Mouse (Mus musculus) liver, embryonic 16.5 days (tissue): ENCODE data around the gene Pld4. TPM values are rescaled to one million over a fixed set of nuclear protein-coding genes. Genes with fewer than 3 reads are reported as not detected.

Source experiments
- ATAC-seq: fragments of 200-750 bp; cut with Nextera tagmentation; 2 replicates; pipeline ENCODE4 v1.8.0; 2017; ENCODE audit warnings: low read depth, mild to moderate bottlenecking, moderate number of reproducible peaks, moderate library complexity
- H3K27ac ChIP-seq: fragments of 300-500 bp; sonication (generic); 2 replicates; pipeline ENCODE4 v1.5.1; 2014; ENCODE audit warnings: mild to moderate bottlenecking, low read length
- H3K27me3 ChIP-seq: fragments of 300-500 bp; sonication (generic); 2 replicates; pipeline ENCODE4 v1.6.1; 2014; ENCODE audit warnings: low read depth, low read length, mixed read lengths; ENCODE audit not compliant: control insufficient read depth, insufficient read depth
- H3K36me3 ChIP-seq: fragments of 300-500 bp; sonication (generic); 2 replicates; pipeline ENCODE4 v1.6.1; 2014; ENCODE audit warnings: mild to moderate bottlenecking; ENCODE audit not compliant: control insufficient read depth, insufficient read depth
- H3K4me1 ChIP-seq: fragments of 300-500 bp; sonication (generic); 2 replicates; pipeline ENCODE4 v1.6.1; 2014; ENCODE audit warnings: low read depth, low read length, mixed read lengths; ENCODE audit not compliant: control insufficient read depth
- H3K4me2 ChIP-seq: fragments of 300-500 bp; sonication (generic); 2 replicates; pipeline ENCODE4 v1.6.1; 2014; ENCODE audit warnings: low read depth, low read length, mixed read lengths
- H3K4me3 ChIP-seq: fragments of 300-500 bp; sonication (generic); 2 replicates; pipeline ENCODE4 v1.5.1; 2014; ENCODE audit warnings: low read depth, mild to moderate bottlenecking, low read length
- H3K9ac ChIP-seq: fragments of 300-500 bp; sonication (generic); 2 replicates; pipeline ENCODE4 v1.6.1; 2014; ENCODE audit warnings: low read depth, low read length
- H3K9me3 ChIP-seq: fragments of 300-500 bp; sonication (generic); replicated peaks from 2 replicates; pipeline ENCODE4 v1.6.1; 2016; ENCODE audit warnings: low read length; ENCODE audit not compliant: control insufficient read depth
- WGBS: fragments of 180-500 bp; shearing (Covaris S2); extraction: QIAGEN DNeasy Blood & Tissue Kit; methylation state at CpG from one replicate; pipeline ENCODE4 v1.1.7; 2014; ENCODE audit not compliant: insufficient replicate concordance; 5-methylcytosine and 5-hydroxymethylcytosine counted together
- polyA plus RNA-seq: library from polyadenylated mRNA; unstranded; fragments of >200 nt; fragmentation: Nextera tagmentation; extraction: Ambion mirVana; gene quantifications from 2 replicates; pipeline ENCODE4 v1.2.1, GENCODE M21; 2015

Gene Pld4
- polyA plus RNA-seq, 1 experiment from 2014 or later = 20.3 TPM

GRCm38 (mm10) chr12:112768166-112768565, 7.7 kb downstream of the Pld4 start:
- no peak overlapping the region for H3K27ac ChIP-seq
- H3K36me3 ChIP-seq = no peaks in the 10 kb centered on the region
- H3K27me3 ChIP-seq = no peaks in the 10 kb centered on the region
- WGBS = 72% methylated on average over 8 of the region's 8 CpGs
- ATAC-seq = no peak
- H3K4me3 ChIP-seq = no peak overlapping the region
- no peak overlapping the region for H3K4me2 ChIP-seq
- no peak overlapping the region for H3K9ac ChIP-seq
- no peaks in the 10 kb centered on the region for H3K9me3 ChIP-seq
- H3K4me1 ChIP-seq = no peaks in the 10 kb centered on the region

- H3K9me3 ChIP-seq = no peaks in the 10 kb centered on the region
- H3K27me3 ChIP-seq = no peaks in the 10 kb centered on the region
- WGBS = 48% methylated on average over 6 of the region's 6 CpGs
- H3K4me3 ChIP-seq = no peak overlapping the region
- no peak overlapping the region for H3K9ac ChIP-seq
- no peak overlapping the region for H3K4me2 ChIP-seq
- ATAC-seq = no peak
- no peaks in the 10 kb centered on the region for H3K4me1 ChIP-seq
- H3K27ac ChIP-seq = no peak overlapping the region
- no peaks in the 10 kb centered on the region for H3K36me3 ChIP-seq
These were observed 8.6 kb downstream of the Pld4 start for GRCm38 (mm10) chr12:112769031-112769430.

- no peak overlapping the region for H3K27ac ChIP-seq
- ATAC-seq = no peak
- no peak overlapping the region for H3K4me3 ChIP-seq
- no peak overlapping the region for H3K9ac ChIP-seq
- 66% methylated on average over 2 of the region's 2 CpGs for WGBS
- no peaks in the 10 kb centered on the region for H3K4me1 ChIP-seq
- no peaks in the 10 kb centered on the region for H3K27me3 ChIP-seq
- H3K4me2 ChIP-seq = no peak overlapping the region
- H3K9me3 ChIP-seq = no peaks in the 10 kb centered on the region
- H3K36me3 ChIP-seq = no peaks in the 10 kb centered on the region
These were observed 9.3 kb downstream of the Pld4 start for GRCm38 (mm10) chr12:112769751-112770150.

- Histone ChIP-seq H3K36me3 (no peaks in the 10 kb centered on the region), H3K4me1 (no peaks in the 10 kb centered on the region), H3K9ac (no peak overlapping the region), H3K27ac (no peak overlapping the region), H3K27me3 (no peaks in the 10 kb centered on the region), H3K4me3 (no peak overlapping the region), H3K9me3 (peaks cover 2% of the 10 kb centered on the region), H3K4me2 (no peak overlapping the region)
- 54% methylated on average over 4 of the region's 4 CpGs for WGBS
- no peak for ATAC-seq
These were observed 9.9 kb downstream of the Pld4 start for GRCm38 (mm10) chr12:112770396-112770795.

- no peak overlapping the region for H3K9ac ChIP-seq
- H3K4me1 ChIP-seq = no peaks in the 10 kb centered on the region
- no peaks in the 10 kb centered on the region for H3K27me3 ChIP-seq
- H3K4me3 ChIP-seq = no peak overlapping the region
- no peaks in the 10 kb centered on the region for H3K36me3 ChIP-seq
- no peak overlapping the region for H3K4me2 ChIP-seq
- ATAC-seq = no peak
- no peak overlapping the region for H3K27ac ChIP-seq
- H3K9me3 ChIP-seq = peaks cover 4% of the 10 kb centered on the region
- 77% methylated on average over 14 of the region's 14 CpGs for WGBS
These were observed 11.9 kb downstream of the Pld4 start for GRCm38 (mm10) chr12:112772306-112772705.

- H3K27ac ChIP-seq = no peak overlapping the region
- H3K36me3 ChIP-seq = no peaks in the 10 kb centered on the region
- no peaks in the 10 kb centered on the region for H3K27me3 ChIP-seq
- H3K4me3 ChIP-seq = no peak overlapping the region
- no peak for ATAC-seq
- H3K4me1 ChIP-seq = no peaks in the 10 kb centered on the region
- H3K9me3 ChIP-seq = peaks cover 4% of the 10 kb centered on the region
- 40% methylated on average over 9 of the region's 9 CpGs for WGBS
- no peak overlapping the region for H3K4me2 ChIP-seq
- no peak overlapping the region for H3K9ac ChIP-seq
These were observed 12.9 kb downstream of the Pld4 start for GRCm38 (mm10) chr12:112773366-112773765.

GRCm38 (mm10) chr12:112774026-112774425, 13.6 kb downstream of the Pld4 start:
- Histone ChIP-seq H3K9ac (no peak overlapping the region), H3K4me3 (no peak overlapping the region), H3K4me2 (no peak overlapping the region), H3K9me3 (peaks cover 4% of the 10 kb centered on the region), H3K27me3 (no peaks in the 10 kb centered on the region), H3K36me3 (no peaks in the 10 kb centered on the region), H3K27ac (no peak overlapping the region), H3K4me1 (no peaks in the 10 kb centered on the region)
- ATAC-seq = no peak
- WGBS = 48% methylated on average over 6 of the region's 6 CpGs

- Histone ChIP-seq H3K27me3 (no peaks in the 10 kb centered on the region), H3K4me2 (no peak overlapping the region), H3K9ac (no peak overlapping the region), H3K4me3 (no peak overlapping the region), H3K4me1 (no peaks in the 10 kb centered on the region), H3K36me3 (no peaks in the 10 kb centered on the region), H3K27ac (no peak overlapping the region), H3K9me3 (peaks cover 4% of the 10 kb centered on the region)
- WGBS = 72% methylated on average over 10 of the region's 10 CpGs
- no peak for ATAC-seq
These were observed 14.0 kb downstream of the Pld4 start for GRCm38 (mm10) chr12:112774481-112774880.

- WGBS = 57% methylated on average over 8 of the region's 8 CpGs
These were observed 30.6 kb downstream of the Pld4 start for GRCm38 (mm10) chr12:112791026-112791425.

More at GRCm38 (mm10) chr12:112791026-112791425, 30.6 kb downstream of the Pld4 start:
- H3K9ac ChIP-seq = no peak overlapping the region
- ATAC-seq = no peak
- H3K9me3 ChIP-seq = no peaks in the 10 kb centered on the region
- H3K27me3 ChIP-seq = peaks cover 8% of the 10 kb centered on the region; the same call in 1 of the 2 replicates
- H3K36me3 ChIP-seq = no peaks in the 10 kb centered on the region
- H3K27ac ChIP-seq = no peak overlapping the region
- no peaks in the 10 kb centered on the region for H3K4me1 ChIP-seq
- no peak overlapping the region for H3K4me2 ChIP-seq
- H3K4me3 ChIP-seq = no peak overlapping the region
